Mouse (Mus musculus) bone marrow, adult 2 months (tissue): ENCODE data around the gene Vamp5.

Experiments
- CTCF ChIP-seq: fragments of 200-500 bp; IDR thresholded peaks from 2 replicates; pipeline ENCODE4 v1.5.1; 2011; ENCODE audit warnings: low read length, control low read depth; ENCODE audit not compliant: control insufficient read depth, insufficient read depth
- POLR2A ChIP-seq: fragments of 200-500 bp; IDR thresholded peaks from 2 replicates; pipeline ENCODE4 v1.6.1; 2011; ENCODE audit warnings: low read depth, mild to moderate bottlenecking, control low read depth, low read length, borderline replicate concordance; ENCODE audit not compliant: control insufficient read depth

- no peak for TF ChIP-seq CTCF
- no peak for TF ChIP-seq POLR2A
These were observed 1.6 kb downstream of the Vamp5 start for GRCm38 (mm10) chr6:72378510-72379234.
